Mouse (Mus musculus) cerebellum, adult 11-12 months (tissue): Measurements from ENCODE around the gene Gpc1.
A peak's percentile ranks its signal among the peaks of the same experiment; 100 is the strongest.

Experiments
- DNase-seq: peaks from one replicate; pipeline ENCODE4 v3.0.0; 2022

Gpc1 gene

GRCm38 (mm10) chr1:92888901-92889655 lies 57.6 kb downstream of the Gpc1 start:
- no peak for DNase-seq

- DNase-seq = no peak
Observed at GRCm38 (mm10) chr1:92892791-92893190, 61.3 kb downstream of the Gpc1 start.

DNA sequence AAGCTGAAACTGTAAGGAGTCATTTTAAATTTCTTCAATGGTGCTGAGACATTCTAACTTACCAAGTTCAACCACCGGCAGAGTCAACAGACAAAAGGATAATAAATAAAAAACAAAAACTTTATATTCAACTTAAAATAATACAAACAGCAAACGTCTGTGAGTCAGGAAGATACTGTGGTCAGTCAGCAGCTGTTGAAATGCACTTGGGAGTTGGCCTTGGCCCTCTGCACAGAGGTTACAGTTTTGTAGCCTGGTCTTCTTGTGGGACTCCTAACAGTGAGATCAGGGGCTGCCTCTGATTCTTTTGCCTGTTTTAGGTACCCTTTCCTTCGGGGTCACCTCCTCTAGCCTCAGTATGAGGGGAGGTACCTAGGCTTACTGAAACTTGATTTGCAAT lies 62.5 kb downstream of the Gpc1 start:
- DNase-seq = no peak

- DNase-seq = peak; percentile 87
Observed at GRCm38 (mm10) chr1:92895089-92895488, 63.6 kb downstream of the Gpc1 start.

GRCm38 (mm10) chr1:92902786-92903185 lies 71.3 kb downstream of the Gpc1 start, which contains the start of gene Ankmy1:
Gene Ankmy1, minus strand, starts transcription at chr1:92902906.
- no peak for DNase-seq

GRCm38 (mm10) chr1:92903627-92904026 lies 72.2 kb downstream of the Gpc1 start:
- DNase-seq = no peak

- DNase-seq = no peak
Observed at GRCm38 (mm10) chr1:92905703-92906310, 74.4 kb downstream of the Gpc1 start.

- DNase-seq = peak; percentile 93
Observed at GRCm38 (mm10) chr1:92906779-92907631, 75.6 kb downstream of the Gpc1 start, which contains the start of gene Dusp28. Gene Dusp28, plus strand, starts transcription at chr1:92906981.

GRCm38 (mm10) chr1:92907632-92908360 lies 76.4 kb downstream of the Gpc1 start:
- peak; percentile 64 for DNase-seq

GRCm38 (mm10) chr1:92908664-92909063 lies 77.2 kb downstream of the Gpc1 start:
- no peak for DNase-seq

- no peak for DNase-seq
Observed at GRCm38 (mm10) chr1:92909068-92909467, 77.6 kb downstream of the Gpc1 start.
